Mouse (Mus musculus) embryonic facial prominence, embryonic 13.5 days (tissue): ENCODE results near the gene Nr1h4. TPM values are rescaled to one million over a fixed set of nuclear protein-coding genes. Genes with fewer than 3 reads are reported as not detected.
"Not testable (repeated sequence)": the region's sequence is repeated elsewhere in the genome, so short reads cannot be mapped to it uniquely, and the experiment has no call there.

ENCODE experiments used
- ATAC-seq: fragments of 200-750 bp; cut with Nextera tagmentation; 2 replicates; pipeline ENCODE4 v1.8.0; 2017; ENCODE audit warnings: low read depth; ENCODE audit not compliant: insufficient number of reproducible peaks, insufficient read depth, low FRiP score, low TSS enrichment
- H3K27ac ChIP-seq: fragments of 300-500 bp; sonication (generic); 2 replicates; pipeline ENCODE4 v1.5.1; 2015; ENCODE audit warnings: moderate library complexity, mild to moderate bottlenecking, inconsistent platforms
- H3K27me3 ChIP-seq: fragments of 300-500 bp; sonication (generic); 2 replicates; pipeline ENCODE4 v1.6.1; 2015; ENCODE audit warnings: mild to moderate bottlenecking, inconsistent platforms
- H3K36me3 ChIP-seq: fragments of 300-500 bp; sonication (generic); 2 replicates; pipeline ENCODE4 v1.6.1; 2015; ENCODE audit warnings: mild to moderate bottlenecking, inconsistent platforms
- H3K4me1 ChIP-seq: fragments of 300-500 bp; sonication (generic); 2 replicates; pipeline ENCODE4 v1.6.1; 2015; ENCODE audit warnings: inconsistent platforms
- H3K4me2 ChIP-seq: fragments of 300-500 bp; sonication (generic); 2 replicates; pipeline ENCODE4 v1.6.1; 2015; ENCODE audit warnings: moderate library complexity, mild to moderate bottlenecking, inconsistent platforms
- H3K4me3 ChIP-seq: fragments of 300-500 bp; sonication (generic); 2 replicates; pipeline ENCODE4 v1.5.1; 2015; ENCODE audit warnings: mild to moderate bottlenecking, inconsistent platforms
- H3K9ac ChIP-seq: fragments of 300-500 bp; sonication (generic); 2 replicates; pipeline ENCODE4 v1.6.1; 2015; ENCODE audit warnings: mild to moderate bottlenecking, inconsistent platforms
- H3K9me3 ChIP-seq: fragments of 300-500 bp; sonication (generic); 2 replicates; pipeline ENCODE4 v1.6.1; 2016; ENCODE audit warnings: inconsistent platforms
- WGBS: fragments of 180-500 bp; shearing (Covaris S2); methylation state at CpG from one replicate; pipeline ENCODE4 v1.1.7; 2015; ENCODE audit warnings: mixed read lengths; 5-methylcytosine and 5-hydroxymethylcytosine counted together
- polyA plus RNA-seq: library from polyadenylated mRNA; unstranded; fragments of >200 nt; fragmentation: Nextera tagmentation; extraction: Ambion mirVana; gene quantifications from 2 replicates; pipeline ENCODE4 v1.2.1, GENCODE M21; 2015

Gene Nr1h4
- polyA plus RNA-seq: 0.34 TPM in 1 of 2 replicates, not detected in the other

DNA sequence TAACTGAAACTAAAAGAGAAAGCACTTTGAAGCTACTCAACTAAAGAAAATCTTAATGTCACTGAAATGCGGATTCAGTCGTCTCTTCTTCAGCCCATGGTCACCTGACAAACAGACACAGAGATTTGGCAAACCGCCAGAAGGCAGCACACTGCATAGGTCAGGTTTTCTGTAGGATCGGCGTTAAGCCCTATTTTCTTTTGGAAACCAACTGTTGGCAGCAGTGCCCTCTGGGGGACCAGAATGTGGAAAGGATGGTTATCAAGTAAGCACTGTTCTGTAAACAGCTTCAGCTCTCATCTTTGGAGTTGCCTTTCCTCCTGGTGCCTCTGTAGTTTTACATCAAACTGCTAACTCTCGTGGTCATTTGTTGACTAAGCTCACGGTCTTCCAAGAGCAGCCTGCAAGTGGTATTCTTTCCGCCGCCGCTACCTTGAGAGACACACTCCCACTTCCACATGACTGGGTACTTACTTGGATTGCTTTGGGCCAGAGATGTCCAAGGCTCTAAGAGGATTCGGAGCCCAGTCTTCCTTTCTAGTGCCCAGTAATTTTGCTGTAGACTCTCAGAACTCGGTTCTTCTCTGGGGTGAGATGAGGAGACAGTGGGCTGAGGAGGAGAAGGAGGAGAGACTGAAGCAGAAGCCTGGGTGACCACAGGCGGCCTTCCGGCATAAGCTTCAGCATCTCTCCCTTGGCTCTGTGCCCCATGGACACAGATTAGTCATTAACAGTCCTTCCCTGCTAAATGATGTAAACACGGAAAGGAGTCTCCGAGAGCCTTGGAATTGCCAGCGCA lies at the start of gene Nr1h4:
Gene Nr1h4 (minus strand): TSS at position 657 of the 799 bp plus-strand sequence.
- no peak within 1 kb of the TSS for H3K27ac ChIP-seq
- no peaks in the 10 kb centered on the region for H3K9me3 ChIP-seq
- H3K36me3 ChIP-seq: no peaks in the 10 kb centered on the region
- no peaks in the 10 kb centered on the region for H3K27me3 ChIP-seq
- no peak for ATAC-seq
- H3K9ac ChIP-seq: no peak within 1 kb of the TSS
- H3K4me2 ChIP-seq: no peak within 1 kb of the TSS
- no peak within 1 kb of the TSS for H3K4me3 ChIP-seq
- H3K4me1 ChIP-seq: peaks cover 11% of the 10 kb centered on the region
- 79% methylated on average over 17 of the region's 17 CpGs for WGBS

DNA sequence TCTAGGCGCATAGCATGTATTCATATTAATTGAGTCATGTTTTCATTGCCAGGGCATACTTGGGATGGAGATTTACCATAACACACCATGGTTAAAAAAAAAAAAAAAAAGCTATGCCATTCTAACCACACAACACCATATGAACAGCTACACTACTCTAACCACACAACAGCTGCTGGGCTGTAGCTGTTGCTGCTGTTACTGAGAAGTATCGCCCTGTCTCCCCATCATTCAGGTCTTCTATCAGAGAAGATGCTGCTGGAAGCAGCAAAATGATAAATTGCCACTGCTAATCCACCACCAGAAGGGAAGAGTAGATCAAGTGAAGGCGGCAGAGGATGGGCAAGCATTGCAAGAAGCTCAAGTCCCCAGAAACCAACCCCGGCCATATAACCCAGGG lies 45.4 kb upstream of the Nr1h4 start:
- no peak overlapping the region for H3K4me2 ChIP-seq
- WGBS: 91% methylated on average over 4 of the region's 4 CpGs
- no peaks in the 10 kb centered on the region for H3K27me3 ChIP-seq
- H3K9me3 ChIP-seq: no peaks in the 10 kb centered on the region
- no peak overlapping the region for H3K9ac ChIP-seq
- no peak for ATAC-seq
- H3K4me1 ChIP-seq: no peaks in the 10 kb centered on the region
- no peaks in the 10 kb centered on the region for H3K36me3 ChIP-seq
- no peak overlapping the region for H3K4me3 ChIP-seq
- H3K27ac ChIP-seq: no peak overlapping the region

DNA sequence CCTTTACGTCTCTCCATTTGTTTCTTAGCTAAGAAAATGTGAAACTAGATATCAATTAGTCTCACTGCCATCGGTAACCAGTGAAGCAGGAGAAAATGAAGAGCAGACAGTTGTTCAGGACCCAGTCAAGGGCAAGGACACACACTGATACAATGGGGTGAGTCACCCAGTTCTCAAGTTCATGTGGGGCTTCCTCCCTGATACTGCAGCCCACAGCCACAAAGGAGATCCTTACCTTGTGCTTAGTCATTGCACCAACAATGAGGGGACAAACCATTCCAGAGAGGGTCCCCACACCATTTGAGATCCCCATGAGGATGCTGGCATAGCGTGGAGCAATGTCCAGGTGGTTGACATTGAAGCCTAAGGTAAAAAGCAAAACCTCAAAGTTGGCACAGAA lies 44.3 kb upstream of the Nr1h4 start:
- no peak overlapping the region for H3K4me3 ChIP-seq
- ATAC-seq: no peak
- 77% methylated on average over 3 of the region's 3 CpGs for WGBS
- no peaks in the 10 kb centered on the region for H3K36me3 ChIP-seq
- no peaks in the 10 kb centered on the region for H3K9me3 ChIP-seq
- H3K27ac ChIP-seq: no peak overlapping the region
- H3K4me2 ChIP-seq: no peak overlapping the region
- no peaks in the 10 kb centered on the region for H3K27me3 ChIP-seq
- no peaks in the 10 kb centered on the region for H3K4me1 ChIP-seq
- no peak overlapping the region for H3K9ac ChIP-seq

DNA sequence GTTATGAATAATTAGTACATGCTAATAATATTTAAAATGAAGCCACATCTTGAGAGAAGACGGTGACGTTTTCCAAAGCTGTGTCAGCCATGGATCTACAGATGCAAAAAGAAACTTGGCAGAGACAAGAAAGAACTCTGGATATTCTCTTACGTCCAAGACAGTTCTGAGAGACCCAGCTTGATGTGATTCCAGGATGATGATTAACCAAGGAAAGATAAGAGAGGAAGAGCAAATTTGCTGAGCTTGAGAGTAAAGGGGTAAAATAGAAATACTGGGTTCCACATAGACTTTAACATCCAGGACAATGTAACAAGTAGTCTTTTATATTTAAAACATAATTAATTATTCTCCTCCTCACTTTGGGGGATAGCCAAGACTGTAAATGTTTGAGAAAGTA lies 40.0 kb upstream of the Nr1h4 start:
- no peak for ATAC-seq
- no peaks in the 10 kb centered on the region for H3K36me3 ChIP-seq
- no peak overlapping the region for H3K4me3 ChIP-seq
- no peaks in the 10 kb centered on the region for H3K4me1 ChIP-seq
- no peak overlapping the region for H3K4me2 ChIP-seq
- WGBS: 90% methylated on average over 3 of the region's 3 CpGs
- no peak overlapping the region for H3K27ac ChIP-seq
- H3K27me3 ChIP-seq: no peaks in the 10 kb centered on the region
- H3K9me3 ChIP-seq: no peaks in the 10 kb centered on the region
- no peak overlapping the region for H3K9ac ChIP-seq

DNA sequence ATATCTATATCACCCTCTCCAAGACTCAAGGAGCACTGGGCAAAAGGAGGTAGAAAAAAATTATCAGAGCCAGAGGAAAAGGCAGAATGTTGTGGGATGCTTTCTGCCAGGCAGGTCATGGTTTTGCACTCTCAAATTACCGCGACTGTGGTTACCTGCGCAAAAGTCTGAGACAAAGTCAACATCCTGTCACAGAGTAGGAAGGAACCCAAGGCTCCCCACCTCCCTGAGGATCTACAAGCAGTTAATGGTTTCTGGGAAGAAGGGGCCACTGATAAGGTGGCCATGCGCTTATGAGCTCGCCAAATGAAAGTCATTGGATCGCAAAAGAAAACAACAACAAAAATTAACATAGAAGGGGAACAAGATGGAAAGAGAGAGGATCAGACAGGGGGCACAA lies 39.6 kb upstream of the Nr1h4 start:
- no peaks in the 10 kb centered on the region for H3K9me3 ChIP-seq
- no peak overlapping the region for H3K27ac ChIP-seq
- no peaks in the 10 kb centered on the region for H3K36me3 ChIP-seq
- H3K9ac ChIP-seq: no peak overlapping the region
- H3K4me2 ChIP-seq: no peak overlapping the region
- no peak for ATAC-seq
- H3K27me3 ChIP-seq: no peaks in the 10 kb centered on the region
- H3K4me3 ChIP-seq: no peak overlapping the region
- WGBS: 79% methylated on average over 6 of the region's 6 CpGs
- no peaks in the 10 kb centered on the region for H3K4me1 ChIP-seq

DNA sequence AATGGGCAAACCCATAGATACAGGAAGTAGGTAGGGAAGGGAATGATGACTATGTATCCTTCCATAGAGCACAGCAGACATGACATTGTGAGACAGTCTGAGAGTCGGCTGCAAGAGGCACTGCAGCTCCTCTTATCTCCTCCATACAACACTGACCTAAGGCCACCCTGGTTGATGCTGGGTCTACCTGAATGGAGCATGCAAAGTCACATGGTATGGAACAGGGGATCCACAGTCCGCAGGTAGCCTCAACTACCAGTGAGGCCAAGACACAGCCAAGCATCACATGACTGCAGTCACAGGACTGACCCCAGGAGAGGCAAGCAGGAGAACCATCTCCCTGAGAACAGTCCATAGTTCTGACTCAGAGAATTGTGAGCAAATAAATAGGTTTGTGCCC lies 34.0 kb upstream of the Nr1h4 start:
- no peaks in the 10 kb centered on the region for H3K27me3 ChIP-seq
- no peaks in the 10 kb centered on the region for H3K36me3 ChIP-seq
- H3K27ac ChIP-seq: no peak overlapping the region
- no peak for ATAC-seq
- H3K9ac ChIP-seq: no peak overlapping the region
- H3K4me2 ChIP-seq: no peak overlapping the region
- H3K4me3 ChIP-seq: no peak overlapping the region
- WGBS: 93% methylated on average over 2 of the region's 2 CpGs
- no peaks in the 10 kb centered on the region for H3K4me1 ChIP-seq
- no peaks in the 10 kb centered on the region for H3K9me3 ChIP-seq

DNA sequence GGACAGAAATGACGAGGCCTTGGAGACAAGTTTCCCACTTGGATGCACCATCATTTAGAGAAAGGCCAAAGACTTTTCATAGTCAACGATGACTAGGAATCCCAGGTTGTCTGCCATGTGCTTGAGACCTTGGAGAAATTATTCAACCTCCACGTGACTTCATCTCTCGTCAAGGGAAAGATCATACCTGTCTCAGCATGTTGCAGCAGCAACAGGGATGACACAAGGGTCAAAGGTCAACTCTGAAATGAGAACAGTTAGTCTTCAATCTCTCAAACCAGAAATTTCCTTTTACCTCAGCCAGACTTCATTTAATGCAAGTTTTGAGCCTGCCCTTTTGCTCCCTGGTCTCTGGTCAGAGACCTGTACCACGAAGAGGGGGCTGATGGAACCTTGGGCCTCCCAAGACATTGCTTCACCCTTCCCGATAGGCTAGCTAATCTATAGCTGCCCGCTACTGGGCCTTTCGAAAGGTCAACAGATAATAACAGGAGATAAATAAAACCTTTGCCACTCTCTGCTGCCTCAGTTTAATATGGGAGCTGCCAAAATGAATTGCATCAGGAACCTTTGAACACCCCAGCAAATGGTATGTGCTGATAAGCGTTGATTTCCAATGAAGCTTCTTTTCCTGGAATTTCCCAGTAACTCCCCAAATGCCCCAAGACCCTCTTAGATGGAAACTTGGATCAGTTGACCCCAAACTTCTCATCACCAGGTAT lies 32.1 kb upstream of the Nr1h4 start:
- H3K9ac ChIP-seq: no peak overlapping the region
- 85% methylated on average over 9 of the region's 9 CpGs for WGBS
- no peak for ATAC-seq

DNA sequence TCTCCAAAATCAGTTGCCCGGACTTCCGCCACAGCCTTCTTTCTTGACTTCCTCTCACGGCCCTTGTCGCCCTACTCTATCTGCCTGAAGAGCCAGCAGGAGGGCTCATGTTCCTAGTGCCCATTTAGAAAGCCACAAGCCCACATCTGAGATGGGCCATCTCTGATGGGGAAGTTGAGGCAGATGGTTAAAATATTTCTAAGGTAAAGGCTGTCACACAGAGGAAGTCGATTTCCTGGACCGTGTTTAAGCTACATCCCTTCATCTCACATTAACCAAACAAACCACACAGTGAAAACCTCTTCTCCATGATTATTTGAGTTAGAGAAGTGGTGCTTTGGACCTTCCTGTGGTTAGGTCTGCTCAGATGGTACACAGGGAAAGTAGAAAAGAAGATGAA lies 28.7 kb upstream of the Nr1h4 start:
- no peak overlapping the region for H3K4me3 ChIP-seq
- H3K9ac ChIP-seq: no peak overlapping the region
- no peak for ATAC-seq
- no peaks in the 10 kb centered on the region for H3K27me3 ChIP-seq
- no peaks in the 10 kb centered on the region for H3K36me3 ChIP-seq
- H3K9me3 ChIP-seq: no peaks in the 10 kb centered on the region
- no peak overlapping the region for H3K27ac ChIP-seq
- H3K4me2 ChIP-seq: no peak overlapping the region
- 88% methylated on average over 6 of the region's 6 CpGs for WGBS
- H3K4me1 ChIP-seq: no peaks in the 10 kb centered on the region

More for the DNA sequence above, 32.1 kb upstream of the Nr1h4 start:
- Histone ChIP-seq H3K4me2 (no peak overlapping the region), H3K9me3 (no peaks in the 10 kb centered on the region), H3K27me3 (no peaks in the 10 kb centered on the region), H3K27ac (no peak overlapping the region), H3K36me3 (no peaks in the 10 kb centered on the region), H3K4me1 (no peaks in the 10 kb centered on the region), H3K4me3 (no peak overlapping the region)

DNA sequence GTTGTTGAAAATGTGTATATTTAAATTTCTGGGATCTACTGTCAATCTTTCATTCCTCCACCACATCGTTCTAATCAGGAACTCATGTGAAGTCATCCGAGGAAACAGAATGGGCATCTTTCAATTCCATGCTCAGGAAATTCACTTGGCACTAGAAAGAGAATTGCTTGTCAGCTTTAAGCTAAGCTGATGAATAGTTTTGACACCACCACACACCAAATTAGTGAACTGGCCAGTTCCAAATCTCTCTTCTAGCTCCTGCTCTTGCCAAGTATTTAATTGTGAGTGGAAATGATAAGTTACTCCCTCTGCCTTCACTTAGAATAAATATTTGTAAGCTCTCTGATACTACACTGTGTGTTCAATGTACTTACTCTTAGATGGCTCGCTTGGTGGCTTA lies 26.0 kb upstream of the Nr1h4 start:
- Histone ChIP-seq H3K27ac (no peak overlapping the region), H3K9ac (no peak overlapping the region), H3K4me2 (no peak overlapping the region), H3K27me3 (no peaks in the 10 kb centered on the region), H3K9me3 (no peaks in the 10 kb centered on the region), H3K4me1 (no peaks in the 10 kb centered on the region), H3K36me3 (no peaks in the 10 kb centered on the region), H3K4me3 (no peak overlapping the region)
- WGBS: 65% methylated on average over 3 of the region's 3 CpGs
- no peak for ATAC-seq

DNA sequence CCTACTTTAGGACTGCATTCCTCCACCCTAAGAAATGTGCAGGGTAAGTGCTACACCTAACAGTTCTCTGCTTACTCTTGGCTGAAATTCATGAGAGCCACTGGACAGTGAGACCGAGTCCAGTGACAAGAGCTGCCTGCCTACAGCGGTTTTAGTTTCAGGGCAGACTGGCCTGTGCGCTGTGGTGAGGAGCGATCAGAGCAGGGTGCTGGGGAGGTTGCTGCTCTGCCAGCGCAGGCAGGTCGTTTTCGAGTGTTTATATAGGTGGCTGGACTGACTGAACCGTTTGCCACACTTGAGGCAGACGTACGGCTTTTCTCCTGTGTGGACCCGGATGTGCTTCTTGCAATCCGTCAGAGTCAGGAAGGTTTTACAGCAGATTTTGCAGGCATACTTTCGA lies 21.5 kb upstream of the Nr1h4 start:
- not testable (repeated sequence) for H3K27me3 ChIP-seq, H3K4me2 ChIP-seq, H3K9me3 ChIP-seq, H3K36me3 ChIP-seq, ATAC-seq, H3K9ac ChIP-seq, H3K4me3 ChIP-seq, H3K4me1 ChIP-seq, H3K27ac ChIP-seq
- WGBS: 86% methylated on average over 13 of the region's 13 CpGs

DNA sequence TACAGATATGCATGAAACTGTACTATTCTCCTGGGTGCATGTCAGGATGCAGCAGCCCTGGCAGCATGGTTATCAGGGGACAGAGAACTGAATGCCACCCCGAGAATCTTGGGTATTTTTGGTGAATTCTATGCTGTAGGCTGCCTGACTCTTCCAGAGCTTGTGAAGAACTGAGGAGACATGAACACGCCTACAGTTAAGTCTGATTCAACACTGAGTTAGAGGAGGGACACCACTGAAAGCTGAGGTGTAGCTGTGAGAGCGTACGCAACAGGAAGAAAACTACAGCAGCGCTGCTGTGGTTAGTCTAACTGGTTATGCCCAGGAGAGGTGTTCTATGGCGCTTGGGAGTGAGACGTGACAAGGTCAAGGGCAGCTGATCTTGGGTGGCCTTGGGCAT lies 20.5 kb upstream of the Nr1h4 start:
- not testable (repeated sequence) for H3K36me3 ChIP-seq, ATAC-seq, H3K4me1 ChIP-seq, H3K27me3 ChIP-seq, H3K9ac ChIP-seq, H3K4me2 ChIP-seq, H3K27ac ChIP-seq, H3K4me3 ChIP-seq, H3K9me3 ChIP-seq
- 83% methylated on average over 7 of the region's 7 CpGs for WGBS

DNA sequence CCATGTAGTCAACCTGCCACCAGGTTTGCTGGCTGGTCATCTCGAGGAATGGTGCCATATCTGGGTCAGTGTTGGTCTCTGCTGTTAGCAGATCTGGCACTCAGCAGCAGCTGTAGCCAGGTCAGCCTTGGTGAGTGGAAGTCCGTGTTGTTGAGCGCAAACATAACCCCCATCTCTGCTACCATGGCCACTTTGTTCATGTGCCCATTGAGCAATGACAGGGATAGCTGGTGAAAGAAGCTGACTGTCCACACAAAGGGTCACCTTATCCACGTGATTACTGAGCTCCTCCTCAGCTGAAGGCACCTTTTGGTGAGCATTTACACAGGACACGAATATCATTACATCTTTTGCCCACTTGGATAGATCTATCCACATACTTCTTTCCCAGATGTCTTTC lies 19.6 kb upstream of the Nr1h4 start:
- Histone ChIP-seq H3K4me3 (no peak overlapping the region), H3K4me1 (no peaks in the 10 kb centered on the region), H3K9ac (no peak overlapping the region), H3K27ac (no peak overlapping the region), H3K27me3 (no peaks in the 10 kb centered on the region), H3K36me3 (no peaks in the 10 kb centered on the region), H3K9me3 (no peaks in the 10 kb centered on the region), H3K4me2 (no peak overlapping the region)
- WGBS: 78% methylated on average over 5 of the region's 5 CpGs
- no peak for ATAC-seq
